Mouse (Mus musculus) common myeloid progenitor, adult 5-6 weeks (primary cell): Measurements from ENCODE around the gene Gpcpd1. TPM values are rescaled to one million over a fixed set of nuclear protein-coding genes. Genes with fewer than 3 reads are reported as not detected.

ENCODE experiments used
- ATAC-seq: replicated peaks from 2 replicates; pipeline ENCODE4 v1.8.0; 2016; ENCODE audit warnings: low read depth, mild to moderate bottlenecking, moderate TSS enrichment, inconsistent platforms; ENCODE audit not compliant: poor library complexity, severe bottlenecking
- total RNA-seq: library from RNA; stranded (forward); fragments of 200-1000, 187-1606 nt; gene quantifications from 2 replicates; pipeline ENCODE4 v1.2.3, GENCODE M21; 2017

Gpcpd1 gene
- total RNA-seq, 1 experiment from 2014 or later, result 29.5 TPM

DNA sequence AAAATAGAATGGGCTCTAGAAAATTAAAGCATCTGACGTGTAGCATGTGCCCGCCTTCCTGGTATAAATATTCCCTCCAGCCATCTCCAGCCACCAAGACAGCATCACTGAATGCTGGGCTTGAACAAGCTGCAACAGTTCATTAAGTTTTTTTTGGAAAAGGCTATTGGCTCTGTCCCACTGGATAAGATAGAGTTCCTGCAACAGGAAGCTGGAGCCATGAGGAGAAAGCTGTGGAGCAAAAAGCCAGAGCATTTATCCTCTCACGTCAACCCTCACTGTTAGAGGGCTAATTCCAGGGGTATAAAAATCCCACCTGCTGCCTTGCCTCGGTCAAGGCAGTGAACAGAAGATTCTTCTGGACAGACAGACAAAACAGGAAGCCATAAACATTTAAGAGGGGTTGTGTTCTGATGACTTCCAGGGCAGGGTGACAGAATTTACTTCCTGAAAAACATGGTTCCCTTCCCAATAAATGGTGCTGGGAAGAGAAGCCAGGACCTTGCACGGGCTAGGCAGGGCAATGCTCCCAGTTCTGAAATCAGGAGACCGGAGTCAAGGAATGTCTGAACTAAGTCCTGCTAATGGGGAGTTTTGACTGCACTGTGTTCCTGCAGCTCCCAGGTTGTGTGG, 2.5 kb upstream of the Gpcpd1 start:
- ATAC-seq, result no peak

DNA sequence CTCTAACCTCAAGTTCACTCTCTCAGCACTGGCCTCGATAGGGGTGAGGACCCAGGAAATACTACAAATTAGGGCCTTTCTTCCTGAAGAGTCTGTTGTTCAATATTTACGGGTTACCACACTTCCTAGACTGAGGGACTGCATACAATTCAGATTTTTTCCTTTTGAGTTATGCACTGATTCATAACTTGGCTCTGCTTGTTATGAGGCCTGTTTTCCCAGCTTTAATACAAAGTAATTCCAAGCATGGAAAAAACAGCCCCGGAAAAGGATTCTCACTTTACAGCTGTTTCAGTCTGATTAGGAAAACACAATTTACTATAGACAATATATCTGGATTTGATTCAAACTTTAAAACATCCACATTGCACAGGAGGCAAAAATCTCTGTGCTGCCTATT, 1.5 kb downstream of the Gpcpd1 start:
- no peak for ATAC-seq

DNA sequence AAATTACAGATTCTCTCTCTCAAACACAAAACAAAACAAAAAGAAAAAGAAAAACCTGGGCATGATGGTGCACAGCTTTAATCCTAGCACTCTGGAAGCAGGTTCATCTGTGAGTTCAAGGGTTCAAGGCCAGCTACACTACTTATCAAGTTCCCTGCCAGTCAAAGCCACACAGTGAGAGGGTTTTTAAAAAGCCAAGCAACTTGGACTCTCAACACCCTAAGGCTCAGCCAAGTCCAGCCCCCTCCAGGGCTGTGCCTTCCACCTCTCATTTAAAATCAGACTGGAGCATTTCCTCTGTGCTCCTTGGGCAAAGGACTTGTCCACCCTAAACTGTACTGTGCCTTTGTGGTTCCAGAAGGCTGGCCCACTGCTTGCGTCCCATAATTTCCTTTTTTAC, 3.3 kb downstream of the Gpcpd1 start:
- ATAC-seq, result no peak

DNA sequence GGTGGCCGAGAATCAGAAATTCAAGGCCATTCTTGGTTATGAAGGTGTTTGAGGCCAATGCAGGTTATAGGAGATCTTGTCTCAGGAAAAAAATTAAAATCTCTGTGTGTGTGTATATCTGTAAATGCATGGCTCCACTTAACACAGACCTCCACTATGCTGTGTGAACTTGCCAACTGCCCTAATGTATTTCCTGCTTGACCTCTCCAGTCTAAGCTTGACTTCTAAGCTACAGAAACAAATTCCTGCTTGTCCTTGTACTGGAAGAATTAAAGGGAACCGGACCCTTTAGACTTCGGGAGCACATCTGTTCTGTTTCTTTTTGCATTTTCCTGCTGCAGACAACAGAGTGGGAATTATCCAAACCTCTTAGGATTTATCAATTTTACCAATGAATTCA, 4.4 kb downstream of the Gpcpd1 start:
- ATAC-seq, result no peak

DNA sequence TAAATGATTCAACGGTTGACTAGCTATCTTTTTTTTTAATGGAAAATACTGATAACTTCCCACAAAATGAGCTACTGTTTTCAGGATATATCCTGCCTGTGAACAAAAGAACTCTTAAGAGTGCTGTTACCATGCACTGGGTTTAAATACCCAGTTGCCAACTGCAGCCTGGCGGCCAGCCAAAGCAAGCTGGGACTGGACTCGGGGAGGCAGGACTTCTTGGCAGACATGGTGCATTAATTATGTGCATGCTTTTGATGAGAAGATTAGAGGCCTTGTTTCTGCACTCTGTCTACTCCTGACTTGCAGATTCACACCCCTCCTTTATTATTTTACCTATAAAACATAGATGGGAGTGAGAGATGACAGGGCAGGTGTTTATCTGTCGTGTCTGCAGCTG, 5.3 kb downstream of the Gpcpd1 start:
- no peak for ATAC-seq

DNA sequence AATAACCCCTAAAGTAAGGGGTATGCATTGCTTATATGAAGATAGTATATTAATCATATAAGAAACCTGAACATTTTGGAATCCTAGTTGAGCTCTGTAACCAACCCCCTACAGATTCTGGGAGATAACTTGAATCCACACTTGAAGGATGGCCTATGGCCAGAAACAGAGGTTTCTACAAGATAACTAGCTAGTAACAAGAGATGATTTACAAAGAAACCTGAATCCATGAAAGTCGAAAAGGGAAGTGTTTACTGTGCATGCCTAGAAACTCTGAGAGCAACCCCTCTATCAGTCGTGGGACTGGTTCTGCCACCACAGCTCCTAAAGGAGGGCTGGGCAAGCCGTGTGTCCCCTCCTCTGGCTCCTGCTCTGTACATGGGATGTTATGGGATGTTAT, 7.8 kb downstream of the Gpcpd1 start:
- ATAC-seq, result no peak

DNA sequence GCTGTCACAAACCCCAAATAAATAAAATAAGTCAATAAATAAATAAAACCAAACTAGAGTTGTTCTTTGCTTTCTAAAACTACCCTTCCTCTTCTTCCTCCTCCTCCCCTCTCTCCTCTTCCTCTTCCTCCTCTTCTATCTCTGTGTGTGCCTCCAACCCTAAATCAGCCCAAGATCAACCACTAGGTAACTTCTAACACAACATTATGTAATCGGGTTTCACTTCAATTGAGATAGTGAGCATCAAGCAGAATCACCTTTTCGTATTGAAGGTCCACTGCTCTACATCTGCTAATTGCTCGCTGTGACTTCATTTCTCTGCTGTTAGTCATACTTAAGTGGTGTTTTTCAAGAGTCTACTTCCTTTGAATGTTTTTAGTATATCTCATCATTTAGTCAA, 8.8 kb downstream of the Gpcpd1 start:
- no peak for ATAC-seq

DNA sequence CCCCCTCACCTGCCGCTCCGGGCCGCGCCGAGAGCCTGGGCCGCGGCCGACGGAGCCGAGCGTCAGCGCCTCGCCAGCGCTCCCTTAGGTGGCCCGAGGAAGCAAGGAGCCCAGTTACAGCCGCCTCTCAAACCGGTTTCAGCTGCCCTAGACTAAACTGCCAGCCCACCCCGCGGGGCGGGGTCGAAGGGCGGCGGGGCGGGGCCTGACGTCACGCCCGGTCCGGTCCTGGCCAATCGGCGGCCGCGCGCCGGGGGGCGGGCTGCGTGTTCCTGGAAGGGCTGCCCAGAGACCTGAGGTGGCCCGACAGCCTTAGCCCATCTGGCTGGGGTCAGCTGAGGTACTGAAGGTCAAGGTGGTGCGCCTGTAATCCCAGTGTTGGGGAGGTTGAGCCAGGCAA, 9.5 kb downstream of the Gpcpd1 start:
- ATAC-seq, result peak; percentile 84

DNA sequence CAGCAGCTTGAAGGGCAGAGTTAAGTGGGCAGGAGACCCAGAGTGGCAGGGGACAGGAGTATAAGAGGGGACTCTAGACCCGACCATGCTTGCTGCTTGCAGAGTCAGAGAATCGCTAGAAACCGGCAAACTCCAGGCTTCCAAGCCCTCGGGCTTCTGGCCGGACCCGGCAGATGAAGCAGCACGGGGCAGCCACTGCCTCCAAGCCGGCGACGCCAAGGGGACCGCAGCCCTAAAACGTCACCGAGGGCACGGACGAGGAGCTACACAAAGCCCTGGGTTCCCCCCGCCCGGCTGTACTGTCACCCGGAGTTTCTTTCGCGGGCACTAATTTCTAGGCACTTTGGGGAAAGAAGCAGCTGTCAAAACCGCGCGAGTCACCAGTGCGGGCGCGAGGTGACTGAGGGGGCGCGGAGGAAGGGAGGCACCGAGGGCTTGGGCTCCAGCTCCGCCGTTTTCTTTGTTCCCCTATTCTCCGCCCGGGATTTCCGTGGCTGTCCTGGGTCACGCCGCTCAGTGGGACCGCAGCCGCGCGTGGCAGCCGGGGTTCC, 10.0 kb downstream of the Gpcpd1 start:
- peak; percentile 62 for ATAC-seq

DNA sequence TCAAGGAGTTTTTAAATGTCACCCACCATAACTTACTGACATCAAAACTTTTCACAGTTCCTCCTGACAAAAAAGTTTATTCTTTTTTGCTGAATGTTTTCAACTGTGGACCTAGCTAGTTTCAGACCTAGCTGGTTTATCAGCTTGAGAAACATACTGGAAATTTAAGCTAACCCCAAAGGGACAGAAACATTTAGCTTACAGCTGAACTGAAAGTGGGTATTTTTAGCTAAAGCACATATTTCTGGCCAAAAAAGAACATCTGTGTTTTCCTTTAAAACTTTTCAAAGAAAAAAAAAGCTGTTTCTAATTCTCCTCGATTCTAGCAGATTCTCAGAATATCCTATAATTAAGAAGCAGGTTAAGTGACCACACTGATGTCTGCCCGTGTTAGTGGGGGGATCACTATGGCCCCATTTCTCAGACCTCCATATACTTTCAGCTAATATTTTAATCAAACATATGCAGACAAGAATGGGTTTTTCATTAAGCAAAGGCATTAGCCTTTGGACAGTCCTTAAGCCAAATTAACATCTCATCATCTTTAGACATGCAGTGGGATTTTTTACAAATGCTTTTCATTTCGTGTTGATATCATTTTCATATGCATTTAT, 10.9 kb downstream of the Gpcpd1 start:
- ATAC-seq, result no peak

DNA sequence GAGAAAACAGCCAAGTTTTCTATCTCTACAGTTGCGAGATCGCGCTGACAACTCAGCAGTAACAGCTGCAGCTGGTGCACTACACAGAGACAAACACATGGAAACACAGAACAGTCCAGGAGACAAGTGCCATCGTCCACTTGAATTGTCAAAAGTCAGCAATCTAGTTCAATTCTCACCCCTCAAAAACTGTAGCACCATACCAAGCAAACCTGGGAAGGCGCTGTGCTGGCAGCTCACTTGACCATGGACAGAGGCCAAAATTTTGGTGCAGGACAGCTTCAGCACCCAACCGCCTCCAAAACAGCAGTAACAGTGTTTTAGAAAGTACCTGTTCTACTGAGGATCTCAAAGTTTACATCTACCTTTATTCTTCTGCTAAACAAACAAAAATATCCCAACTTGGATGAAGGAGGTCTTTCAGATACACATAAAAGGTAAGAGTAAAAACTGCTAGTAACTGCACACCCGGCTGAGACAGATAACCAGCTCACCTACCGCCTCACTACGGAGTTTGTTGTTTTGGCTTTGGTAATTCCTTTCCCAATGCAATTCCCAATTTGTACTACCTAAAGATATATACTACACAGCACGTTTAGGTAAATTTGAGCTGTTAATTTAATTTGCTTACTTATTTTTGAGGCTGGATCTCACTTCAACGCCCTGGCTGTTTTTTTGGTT, 11.6 kb downstream of the Gpcpd1 start:
- ATAC-seq, result no peak

DNA sequence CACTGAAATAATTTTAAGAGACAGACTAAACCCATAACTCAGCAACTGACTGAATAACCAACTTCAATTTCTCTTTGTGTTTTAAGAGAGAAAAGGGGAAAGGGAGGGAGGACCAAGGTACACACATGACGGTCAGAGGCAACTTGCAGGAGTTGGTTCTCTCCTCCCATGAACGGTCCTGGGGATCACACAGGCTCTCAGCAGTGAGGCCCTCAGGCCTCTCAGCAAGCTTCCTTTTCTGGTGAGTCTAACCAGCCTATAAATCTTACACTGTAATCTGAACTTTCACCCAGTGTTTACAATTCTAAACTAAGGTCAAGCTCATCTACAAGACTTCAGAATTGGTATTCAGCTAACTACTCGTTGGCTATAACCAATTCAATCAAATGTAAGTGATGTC, 12.3 kb downstream of the Gpcpd1 start:
- no peak for ATAC-seq

DNA sequence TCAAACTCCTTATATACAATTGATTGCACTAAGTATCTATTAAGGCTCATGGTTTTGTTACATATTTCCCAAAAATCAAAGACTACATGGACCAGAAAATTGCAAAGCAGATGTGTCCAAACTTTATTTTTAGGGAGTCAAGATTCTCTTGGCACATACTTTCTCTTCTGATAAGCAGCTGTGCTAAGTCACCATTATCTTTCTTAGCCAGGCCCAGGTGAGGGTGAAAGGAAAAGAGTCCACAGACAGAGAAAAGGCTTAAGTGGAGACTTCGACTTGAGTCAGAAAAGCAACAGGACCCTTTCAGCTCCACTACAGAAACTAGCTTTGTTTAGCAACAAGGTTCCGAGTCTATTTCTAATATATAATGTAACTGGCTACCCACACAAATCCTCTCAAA, 14.2 kb downstream of the Gpcpd1 start:
- ATAC-seq, result no peak

DNA sequence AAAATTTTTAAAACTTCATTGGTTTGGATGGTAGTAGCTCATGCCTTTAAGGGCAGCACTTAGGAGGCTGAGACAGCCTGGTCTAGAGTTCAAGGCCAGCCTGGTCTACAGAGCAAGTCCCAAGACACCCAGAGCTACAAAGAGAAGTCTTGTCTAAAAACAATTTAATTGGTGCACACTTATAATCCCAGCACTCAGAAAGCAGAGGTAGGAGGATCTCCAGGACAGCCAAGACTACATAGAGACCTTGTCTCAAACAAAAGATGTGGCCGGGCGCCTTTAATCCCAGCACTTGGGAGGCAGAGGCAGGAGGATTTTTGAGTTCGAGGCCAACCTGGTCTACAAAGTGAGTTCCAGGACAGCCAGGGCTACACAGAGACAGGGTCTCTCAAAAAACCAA, 14.9 kb downstream of the Gpcpd1 start:
- ATAC-seq, result no peak

DNA sequence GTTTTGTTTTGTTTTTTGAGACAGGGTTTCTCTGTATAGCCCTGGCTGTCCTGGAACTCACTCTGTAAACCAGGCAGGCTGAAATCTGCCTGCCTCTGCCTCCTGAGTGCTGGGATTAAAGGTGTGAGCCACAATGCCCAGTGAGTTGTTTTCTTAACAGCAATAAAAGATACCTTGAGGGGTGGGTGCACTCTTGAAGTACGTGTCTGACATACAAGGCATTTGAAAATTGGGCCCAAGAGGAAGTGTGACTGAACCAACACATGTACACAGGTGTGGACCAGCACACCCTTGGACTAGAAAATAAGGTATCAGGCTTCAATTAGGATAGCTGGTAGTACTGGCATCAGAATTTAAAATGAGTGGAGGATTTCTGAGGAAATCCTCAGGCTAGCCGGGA, 16.2 kb downstream of the Gpcpd1 start:
- ATAC-seq, result no peak

DNA sequence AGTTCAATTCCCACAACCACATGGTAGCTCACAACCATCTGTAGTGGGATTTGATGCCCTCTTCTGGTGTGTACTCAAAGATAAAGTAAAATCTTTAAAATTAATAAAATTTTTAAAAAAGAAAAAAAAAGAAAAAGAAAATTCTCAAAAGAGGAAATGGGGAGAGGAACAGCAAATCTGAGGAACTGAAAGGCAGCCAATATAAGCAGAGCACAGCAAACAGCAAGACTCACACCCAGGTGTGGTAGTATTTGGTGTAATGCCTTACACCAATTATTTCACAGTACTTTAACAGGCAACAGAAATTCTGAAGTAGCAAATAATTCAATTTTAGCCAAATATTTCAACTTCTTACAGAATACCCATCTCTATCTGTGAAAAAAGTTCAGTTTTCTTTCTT, 16.7 kb downstream of the Gpcpd1 start:
- ATAC-seq, result no peak

DNA sequence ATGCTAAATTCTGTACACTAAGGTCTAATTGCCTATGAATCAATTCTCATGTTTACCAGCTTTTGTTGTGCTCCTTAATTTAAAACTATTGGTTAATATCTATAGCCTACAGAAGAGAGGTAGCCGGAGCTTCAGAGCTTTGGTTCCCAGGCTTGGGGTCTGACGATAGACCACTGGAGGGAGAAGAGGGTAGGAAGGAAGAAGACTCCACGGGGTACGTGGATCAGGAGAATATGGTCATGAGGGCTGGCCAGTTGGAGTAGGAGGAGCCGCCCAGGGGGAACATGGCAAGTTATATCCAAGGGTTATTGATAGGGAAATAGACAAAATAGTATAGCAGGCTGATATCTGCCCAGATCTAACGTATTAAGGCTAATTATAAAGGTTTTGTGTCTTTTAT, 17.8 kb downstream of the Gpcpd1 start:
- ATAC-seq, result no peak

DNA sequence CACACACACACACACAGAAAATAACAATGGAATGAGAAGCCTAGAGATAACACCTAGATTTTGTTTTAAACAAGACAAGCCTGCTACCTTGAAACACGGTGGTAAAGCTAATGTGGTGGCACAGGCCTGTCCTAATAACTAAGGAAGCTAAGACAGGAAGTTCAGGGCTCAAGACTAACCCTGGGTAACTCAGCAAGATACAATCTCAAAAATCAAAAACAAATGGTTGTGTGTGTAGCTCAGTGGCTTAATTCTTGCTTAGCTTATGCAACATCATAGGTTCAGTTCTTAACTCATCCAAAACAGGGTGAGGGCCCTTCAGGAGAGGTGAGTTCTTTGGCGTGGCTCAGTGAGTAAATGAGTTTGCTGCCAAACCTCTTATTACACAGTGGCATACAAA, 20.1 kb downstream of the Gpcpd1 start:
- ATAC-seq, result no peak

DNA sequence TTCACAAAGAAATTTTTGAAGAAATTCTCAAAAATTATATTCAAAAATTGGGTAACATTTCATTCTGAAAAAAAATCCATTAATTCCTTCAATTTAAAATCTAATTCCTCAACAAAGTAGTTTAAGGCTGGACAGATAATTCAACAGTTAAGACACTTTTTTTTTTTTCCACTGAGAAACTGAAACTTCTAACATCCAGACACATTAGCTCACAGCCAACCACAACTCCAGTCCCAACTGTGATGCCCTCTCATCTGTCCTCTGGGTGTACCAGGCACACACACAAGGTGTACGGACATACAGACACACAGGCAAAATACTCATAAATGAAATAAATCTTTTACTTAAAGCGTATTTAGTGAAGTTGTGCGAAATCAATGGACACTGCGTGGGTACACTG, 25.7 kb downstream of the Gpcpd1 start:
- ATAC-seq, result no peak

DNA sequence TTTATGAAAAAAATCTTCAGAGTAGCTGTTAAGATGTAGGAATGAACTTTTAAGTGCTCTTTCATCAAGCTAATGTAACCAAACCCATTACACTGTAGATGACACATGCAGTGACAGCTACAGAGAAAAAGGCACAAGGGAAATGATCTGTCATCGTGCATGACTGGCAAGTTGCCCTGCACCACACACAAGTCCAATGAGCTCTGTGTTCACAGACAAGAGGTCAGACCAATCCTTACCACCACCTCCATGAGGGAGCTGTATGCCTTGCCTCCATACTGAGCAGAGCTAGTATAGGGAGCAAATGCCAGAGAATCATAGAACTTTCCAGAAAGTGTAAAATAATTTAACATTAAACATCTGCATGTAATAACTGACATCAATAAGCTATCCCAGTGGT, 59.7 kb downstream of the Gpcpd1 start:
- ATAC-seq, result 0 out of 2 replicates have a peak, but pooled peaks have one; percentile 22

DNA sequence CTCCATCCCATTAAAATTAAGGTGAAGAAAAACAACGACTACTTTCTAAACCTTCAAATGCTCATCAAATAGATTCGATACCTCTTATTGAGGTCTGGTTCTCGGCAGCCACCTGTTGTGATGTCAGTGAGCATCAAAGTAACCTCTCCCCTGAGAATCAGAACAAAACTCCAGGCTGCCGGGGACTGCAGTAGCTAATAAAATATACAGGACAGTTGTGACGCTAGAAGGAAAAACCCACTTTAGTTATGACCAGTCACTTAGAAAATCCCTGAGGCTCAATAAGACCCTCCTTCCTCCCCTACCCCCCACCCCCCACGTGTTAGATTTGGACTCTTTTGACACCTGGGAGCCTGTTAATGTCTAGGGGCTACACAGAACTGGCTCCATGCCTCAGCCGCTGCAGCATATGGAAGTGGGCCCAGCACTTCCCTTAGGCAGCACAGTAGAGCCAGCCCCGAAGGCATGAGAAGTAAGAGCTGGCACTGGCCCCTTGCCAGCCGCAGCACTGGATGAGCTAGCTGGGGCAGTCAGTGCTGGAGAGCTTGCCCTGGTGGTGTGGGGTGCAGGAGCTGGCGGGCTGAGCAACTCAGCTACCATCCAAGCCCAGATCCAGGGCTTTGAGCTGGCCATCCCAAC, 60.5 kb downstream of the Gpcpd1 start:
- ATAC-seq, result no peak
